Mouse (Mus musculus) mature B cell (primary cell): Measurements from ENCODE around the gene Bbs12.

Source experiments
- in situ Hi-C: fragments of 300-500 bp; cut with MboI; formaldehyde crosslinking; loops from 2 replicates; pipeline ENCODE4 v1.14.3; 2019

Bbs12 gene

DNA sequence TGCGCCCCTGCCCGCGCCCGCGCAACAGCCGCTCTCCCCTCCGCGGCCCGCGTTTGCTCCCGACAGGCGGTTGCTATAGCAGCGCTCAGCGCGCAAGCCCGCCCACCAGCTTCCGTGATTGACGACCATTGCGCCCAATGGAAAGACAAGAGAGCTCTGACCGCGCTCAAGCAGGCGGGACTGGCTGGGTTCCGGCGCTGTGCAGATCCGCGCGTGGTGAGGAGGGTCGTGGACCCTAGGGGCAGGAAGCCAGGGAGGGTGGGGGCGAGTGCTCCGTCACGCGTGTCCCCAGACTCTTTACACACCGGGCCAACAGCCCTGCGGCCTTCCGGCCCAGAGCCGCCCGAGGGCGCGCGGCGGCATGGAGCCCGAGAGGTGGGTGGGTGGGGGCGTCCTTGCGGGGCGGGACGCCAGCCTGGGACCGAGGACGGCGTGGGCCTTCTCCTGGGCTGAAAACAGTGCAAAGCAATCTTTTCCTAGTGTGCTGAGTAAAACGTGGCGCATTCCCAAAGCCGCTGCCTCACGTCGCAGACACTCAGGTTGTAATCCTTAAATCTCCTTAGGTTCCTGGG is at the start of gene Bbs12, which contains the start of gene Cetn4:
Gene Bbs12, plus strand, starts transcription at position 185 of the 572 bp plus-strand sequence.
Gene Cetn4, minus strand, starts transcription at position 339 of the 572 bp plus-strand sequence.
- in situ Hi-C loops, result no loop called here

DNA sequence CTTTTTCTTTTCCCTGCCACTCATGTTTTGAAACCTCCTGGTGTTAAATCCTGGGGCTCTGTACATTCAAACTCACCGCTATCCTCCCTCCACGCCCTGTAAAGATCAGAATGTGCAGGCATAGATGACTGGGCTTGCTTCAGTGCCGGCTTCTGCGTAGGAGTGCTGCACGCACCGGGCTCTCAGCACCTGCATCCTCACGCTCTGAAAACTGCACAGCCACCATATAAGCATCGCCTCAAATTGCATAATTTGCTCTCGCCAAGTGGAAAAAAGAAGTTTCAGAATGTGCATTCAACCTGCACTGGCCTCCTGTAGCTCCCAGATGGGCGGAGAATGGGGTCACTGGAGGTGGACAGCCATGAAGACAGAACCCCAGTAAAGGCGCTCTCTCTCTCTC is 44.0 kb upstream of the Bbs12 start:
- in situ Hi-C loops, result no loop called here

DNA sequence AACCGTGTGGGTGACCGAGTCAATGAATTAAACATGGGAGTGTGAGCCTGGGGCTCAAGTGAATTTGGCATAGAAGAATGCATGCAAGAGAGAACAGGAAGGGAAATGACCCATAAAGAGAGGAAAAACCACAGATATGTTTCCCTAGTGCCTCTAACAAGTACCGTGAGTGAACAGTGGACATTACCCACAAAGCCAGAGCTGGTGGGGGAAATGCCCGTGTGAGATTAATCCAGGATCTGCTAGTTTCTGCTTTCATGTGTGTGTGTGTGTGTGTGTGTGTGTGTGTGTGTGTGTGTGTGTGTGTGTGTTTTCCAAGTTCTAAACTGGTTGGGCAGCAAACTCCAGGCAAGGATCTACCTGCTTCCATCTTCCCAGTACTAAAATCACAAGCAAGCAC is 42.4 kb upstream of the Bbs12 start:
- in situ Hi-C loops, result no loop called here

DNA sequence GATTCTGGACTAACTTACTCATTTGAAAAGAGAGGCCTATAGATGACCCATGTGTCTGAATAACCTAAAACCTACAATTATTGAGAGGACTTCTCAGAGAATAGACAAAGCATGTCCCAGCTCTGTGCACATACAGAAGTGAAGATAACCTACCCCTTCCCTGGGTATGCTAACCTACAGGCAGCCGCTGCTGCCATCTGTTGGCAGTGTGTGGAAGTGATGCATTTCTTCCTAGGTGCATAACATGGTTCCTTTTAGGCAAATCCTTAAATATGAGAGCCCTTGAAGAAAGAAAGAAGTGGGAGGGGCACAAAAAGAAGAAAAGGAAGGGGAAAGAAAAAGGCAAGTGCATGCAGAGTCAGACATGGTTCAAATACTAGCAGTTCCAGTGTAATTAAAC is 41.1 kb upstream of the Bbs12 start:
- in situ Hi-C loops, result no loop called here

GRCm38 (mm10) chr3:37273092-37273491 is 39.3 kb upstream of the Bbs12 start:
- in situ Hi-C loops, result no loop called here

- in situ Hi-C loops, result no loop called here
Observed at GRCm38 (mm10) chr3:37274661-37275060, 37.7 kb upstream of the Bbs12 start.

GRCm38 (mm10) chr3:37280221-37280620 is 32.1 kb upstream of the Bbs12 start:
- in situ Hi-C loops, result no loop called here

DNA sequence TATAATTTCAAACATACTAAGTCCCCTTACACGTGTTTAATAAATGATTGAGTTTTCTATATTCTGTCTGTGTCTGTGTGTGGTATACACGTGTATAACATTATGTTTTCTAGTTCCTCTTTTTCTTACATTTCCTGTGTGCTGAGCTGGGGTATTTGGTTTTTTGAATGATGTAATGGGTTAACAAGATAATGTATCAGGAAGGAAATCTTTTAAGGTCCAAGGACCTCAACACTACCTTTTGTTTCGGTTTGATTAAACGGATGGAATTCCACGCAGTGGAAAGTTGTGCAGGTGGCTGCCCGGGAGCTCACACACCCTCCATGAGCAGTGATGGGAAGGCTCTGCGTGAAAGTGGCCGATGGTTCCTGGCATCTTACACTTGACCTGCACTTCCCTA is 31.5 kb upstream of the Bbs12 start:
- in situ Hi-C loops, result no loop called here

GRCm38 (mm10) chr3:37282299-37282922 is 29.9 kb upstream of the Bbs12 start:
- in situ Hi-C loops, result no loop called here

GRCm38 (mm10) chr3:37283234-37283633 is 29.1 kb upstream of the Bbs12 start:
- in situ Hi-C loops, result no loop called here

- in situ Hi-C loops, result no loop called here
Observed at GRCm38 (mm10) chr3:37289237-37289636, 23.1 kb upstream of the Bbs12 start.

DNA sequence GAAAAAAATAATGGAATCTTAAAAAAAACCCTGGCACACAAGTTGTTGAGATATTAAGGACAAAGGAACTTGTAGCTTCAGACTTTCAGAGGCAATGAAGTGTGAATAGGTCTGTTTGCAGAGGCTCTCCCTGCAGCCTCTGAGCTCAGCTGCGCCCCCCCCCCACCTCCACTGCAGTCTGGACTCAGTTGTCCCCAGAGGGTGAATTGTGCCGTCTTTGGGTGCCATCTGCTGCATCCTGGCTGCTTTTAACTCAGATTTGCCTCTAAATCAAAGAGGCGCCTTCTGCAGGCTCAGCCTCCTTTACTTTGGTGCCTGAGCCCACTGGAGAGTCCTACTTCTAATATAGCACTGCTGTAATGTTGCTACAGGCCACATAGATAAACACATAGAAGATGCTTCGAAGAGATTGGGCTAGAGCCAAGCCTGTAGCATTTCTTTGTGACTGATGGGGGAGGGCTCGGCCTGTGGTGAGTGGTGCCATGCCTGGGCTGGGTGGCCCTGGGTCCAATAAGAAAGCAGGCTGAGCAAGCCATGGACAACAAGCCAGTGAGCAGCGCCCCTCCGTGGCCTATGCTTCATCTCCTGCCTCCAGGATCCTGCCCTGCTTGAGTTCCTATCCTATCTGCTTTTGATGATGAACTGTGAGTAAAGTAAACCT is 21.3 kb upstream of the Bbs12 start:
- in situ Hi-C loops, result no loop called here

DNA sequence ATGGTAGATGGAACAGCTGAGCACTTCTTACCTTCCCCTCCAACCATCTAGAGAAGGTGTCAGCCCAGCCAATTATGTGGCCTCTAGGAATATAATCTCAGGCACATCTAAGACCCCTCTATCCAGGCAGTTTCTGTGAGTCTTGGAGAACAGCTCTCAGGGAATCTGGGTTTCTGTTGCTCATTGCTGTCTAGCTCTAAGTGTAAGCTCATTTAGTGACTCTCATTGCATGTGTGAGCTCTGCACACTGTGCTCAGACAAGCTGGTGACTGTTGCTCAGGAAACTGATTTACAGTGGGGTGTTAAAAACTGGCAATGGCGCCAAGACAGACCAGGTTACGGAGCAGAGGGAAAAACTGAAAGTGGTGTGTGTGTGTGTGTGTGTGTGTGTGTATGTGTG is 20.4 kb upstream of the Bbs12 start:
- in situ Hi-C loops, result no loop called here

DNA sequence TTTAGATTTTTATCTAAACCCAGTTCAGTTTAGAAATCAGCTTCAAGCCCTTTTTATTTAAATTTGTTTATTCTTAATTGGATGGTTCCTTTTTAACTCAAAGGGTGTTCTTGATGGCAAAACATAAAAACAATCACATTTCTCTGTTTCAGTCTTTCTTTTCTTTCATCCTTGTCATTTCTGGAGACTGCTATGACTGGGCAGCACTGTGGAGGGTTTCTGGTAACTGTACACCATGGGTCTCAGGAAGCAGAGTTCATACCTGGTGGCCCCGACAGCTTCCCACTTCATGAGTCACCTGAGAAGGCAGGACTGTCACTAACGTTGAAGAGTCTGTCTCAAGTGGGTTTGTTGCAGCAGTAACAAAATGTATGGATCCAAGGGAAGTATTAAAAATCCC is 19.7 kb upstream of the Bbs12 start:
- in situ Hi-C loops, result no loop called here

DNA sequence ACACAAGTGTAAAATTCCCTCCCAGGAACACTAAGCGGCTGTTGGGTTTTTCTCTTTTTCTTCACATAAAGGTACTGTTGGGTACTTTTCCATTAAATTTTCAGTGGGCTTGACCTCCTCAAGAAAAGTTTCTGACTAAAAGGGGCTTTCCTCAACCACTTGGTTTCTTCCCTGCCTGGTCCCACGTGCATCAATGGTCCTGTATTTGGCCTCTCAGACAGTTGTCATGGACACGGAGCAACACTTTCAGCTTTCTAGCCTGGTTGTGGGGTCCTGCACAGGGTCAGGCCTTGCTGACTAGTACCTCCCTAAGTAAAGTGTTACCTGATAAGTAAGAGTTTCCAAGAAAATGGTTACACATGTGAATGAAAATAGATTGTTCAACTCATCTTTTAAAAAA is 12.9 kb upstream of the Bbs12 start:
- in situ Hi-C loops, result no loop called here

DNA sequence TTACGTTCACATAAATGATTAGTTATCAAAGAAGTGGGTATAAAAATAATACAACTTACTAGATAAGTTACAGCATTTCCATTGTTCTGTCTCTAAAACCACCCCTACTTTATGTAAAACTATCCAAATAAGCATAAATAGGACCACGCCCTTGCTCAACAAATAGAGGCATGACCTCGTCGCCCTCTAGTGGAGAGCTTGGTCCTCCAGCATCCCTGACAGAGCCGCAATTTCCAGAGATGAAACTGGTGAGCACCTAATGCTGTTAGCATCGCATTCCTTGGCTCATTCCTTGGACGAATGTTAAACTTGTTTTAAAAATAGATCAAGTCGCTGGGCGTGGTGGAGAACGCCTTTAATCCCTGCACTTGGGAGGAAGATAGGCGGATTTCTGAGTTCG is 9.7 kb upstream of the Bbs12 start:
- in situ Hi-C loops, result no loop called here

- in situ Hi-C loops, result no loop called here
Observed at GRCm38 (mm10) chr3:37303392-37304139, 8.8 kb upstream of the Bbs12 start.

DNA sequence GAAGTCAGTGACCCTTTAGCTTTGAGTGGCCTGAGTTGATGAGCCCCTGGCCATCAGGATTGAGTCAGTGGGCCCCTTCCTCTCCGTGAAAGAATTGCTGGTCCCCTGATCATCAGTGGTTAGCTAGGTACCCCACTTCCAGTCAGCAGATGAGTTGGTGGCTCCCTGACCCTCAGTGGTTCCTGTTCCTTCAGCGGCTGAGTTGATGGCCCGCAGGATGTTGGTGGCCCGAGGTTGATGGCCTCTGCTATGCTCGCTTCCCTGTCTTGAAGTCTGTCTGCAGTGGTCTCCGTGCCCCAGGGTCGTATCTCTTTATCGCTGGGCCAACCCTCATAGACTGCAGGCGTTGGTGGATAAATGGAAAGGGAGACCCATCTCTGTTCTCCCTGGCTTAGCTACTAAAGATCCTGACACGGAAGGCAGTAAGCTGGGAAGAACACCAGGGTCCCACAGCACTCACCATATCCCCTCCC is 421 bp upstream of the Bbs12 start:
- in situ Hi-C loops, result no loop called here

GRCm38 (mm10) chr3:37313371-37313770 is 1.0 kb downstream of the Bbs12 start:
- in situ Hi-C loops, result no loop called here

DNA sequence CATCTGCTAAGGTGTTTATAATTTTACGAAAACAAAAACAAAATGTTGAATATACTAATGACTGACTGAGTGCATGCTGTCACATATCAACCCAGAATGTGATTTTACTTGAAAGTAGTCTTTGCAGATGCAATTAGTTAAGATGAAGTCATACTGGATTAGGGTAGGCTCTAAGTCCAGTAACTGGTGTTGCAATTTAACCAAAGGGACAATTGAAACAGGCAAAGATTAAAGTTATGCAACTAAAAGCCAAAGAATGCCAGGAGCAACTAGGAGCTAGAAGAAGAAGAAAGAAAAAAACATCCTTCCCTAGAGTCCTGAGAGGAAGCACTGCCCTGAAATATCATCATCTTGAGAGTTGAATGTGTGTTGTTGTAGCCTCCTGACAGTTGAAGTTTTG is 3.9 kb downstream of the Bbs12 start:
- in situ Hi-C loops, result no loop called here

DNA sequence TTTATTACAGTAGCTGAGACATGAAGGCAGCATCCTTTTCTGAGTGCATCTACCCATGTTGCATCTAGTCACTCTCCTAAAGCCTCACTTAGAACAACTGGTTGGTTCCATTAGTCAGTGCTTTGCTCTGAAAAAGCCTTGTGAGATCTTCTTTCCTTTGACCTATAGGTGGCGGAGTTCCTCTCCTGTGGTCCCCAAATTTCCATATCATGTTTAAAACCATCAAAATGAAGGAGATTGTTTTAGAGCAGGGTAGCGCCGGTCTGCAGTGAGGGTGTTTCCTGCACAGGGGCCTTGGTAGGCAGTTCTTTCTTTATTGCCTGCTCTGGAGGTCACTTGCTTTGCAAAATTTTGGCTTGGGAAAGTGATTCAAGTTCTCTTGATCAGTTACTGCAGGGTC is 12.0 kb downstream of the Bbs12 start:
- in situ Hi-C loops, result no loop called here

GRCm38 (mm10) chr3:37325317-37326112 is 13.2 kb downstream of the Bbs12 start:
- in situ Hi-C loops, result no loop called here
